Mouse (Mus musculus) adipocyte (in vitro differentiated cells): ENCODE measurements around the gene Plcb4.

Experiments used
- DNase-seq: peaks from one replicate; pipeline ENCODE4 v3.0.0-alpha.2; 2016; ENCODE audit warnings: low spot score

Gene Plcb4

GRCm38 (mm10) chr2:135658486-135659390 is at the start of gene Plcb4:
TSS of gene Plcb4 (plus strand) at chr2:135659011.
- DNase-seq = peak; percentile 32

GRCm38 (mm10) chr2:135614651-135615261 is 44.1 kb upstream of the Plcb4 start:
- DNase-seq = no peak

GRCm38 (mm10) chr2:135616090-135616489 is 42.7 kb upstream of the Plcb4 start:
- DNase-seq = no peak

- no peak for DNase-seq
Observed at GRCm38 (mm10) chr2:135618551-135618950, 40.3 kb upstream of the Plcb4 start.

GRCm38 (mm10) chr2:135619956-135620355 is 38.9 kb upstream of the Plcb4 start:
- DNase-seq = peak; percentile 8

GRCm38 (mm10) chr2:135627821-135628220 is 31.0 kb upstream of the Plcb4 start:
- DNase-seq = no peak

GRCm38 (mm10) chr2:135637227-135637626 is 21.6 kb upstream of the Plcb4 start:
- no peak for DNase-seq

GRCm38 (mm10) chr2:135641002-135641401 is 17.8 kb upstream of the Plcb4 start:
- no peak for DNase-seq

- peak; percentile 18 for DNase-seq
Observed at GRCm38 (mm10) chr2:135641636-135642035, 17.2 kb upstream of the Plcb4 start.

GRCm38 (mm10) chr2:135646226-135646625 is 12.6 kb upstream of the Plcb4 start:
- no peak for DNase-seq

GRCm38 (mm10) chr2:135646654-135647053 is 12.2 kb upstream of the Plcb4 start:
- DNase-seq = no peak

GRCm38 (mm10) chr2:135647985-135648384 is 10.8 kb upstream of the Plcb4 start:
- DNase-seq = no peak

GRCm38 (mm10) chr2:135650885-135651284 is 7.9 kb upstream of the Plcb4 start:
- no peak for DNase-seq

GRCm38 (mm10) chr2:135652040-135652439 is 6.8 kb upstream of the Plcb4 start:
- DNase-seq = no peak

- no peak for DNase-seq
Observed at GRCm38 (mm10) chr2:135652451-135652850, 6.4 kb upstream of the Plcb4 start.

GRCm38 (mm10) chr2:135655948-135656347 is 2.9 kb upstream of the Plcb4 start:
- no peak for DNase-seq

- no peak for DNase-seq
Observed at GRCm38 (mm10) chr2:135656586-135656985, 2.2 kb upstream of the Plcb4 start.

GRCm38 (mm10) chr2:135659391-135660180 is 775 bp downstream of the Plcb4 start:
- DNase-seq = peak; percentile 21

- DNase-seq = no peak
Observed at GRCm38 (mm10) chr2:135660816-135661215, 2.0 kb downstream of the Plcb4 start.

- DNase-seq = no peak
Observed at GRCm38 (mm10) chr2:135663785-135664184, 5.0 kb downstream of the Plcb4 start.

- no peak for DNase-seq
Observed at GRCm38 (mm10) chr2:135667496-135667895, 8.7 kb downstream of the Plcb4 start.

- DNase-seq = no peak
Observed at GRCm38 (mm10) chr2:135672459-135673104, 13.8 kb downstream of the Plcb4 start.
